Mouse (Mus musculus) intestine, embryonic 15.5 days (tissue): ENCODE measurements around the gene Pnmal2. TPM values are rescaled to one million over a fixed set of nuclear protein-coding genes. Genes with fewer than 3 reads are reported as not detected.

Experiments
- ATAC-seq: fragments of 200-750 bp; cut with Nextera tagmentation; 2 replicates; pipeline ENCODE4 v1.8.0; 2017; ENCODE audit warnings: moderate TSS enrichment, moderate library complexity
- H3K27ac ChIP-seq: fragments of 300-500 bp; sonication (generic); 2 replicates; pipeline ENCODE4 v1.5.1; 2015; ENCODE audit warnings: mild to moderate bottlenecking, inconsistent platforms
- H3K27me3 ChIP-seq: fragments of 300-500 bp; sonication (generic); replicated peaks from 2 replicates; pipeline ENCODE4 v1.6.1; 2015; ENCODE audit warnings: inconsistent platforms
- H3K36me3 ChIP-seq: fragments of 300-500 bp; sonication (generic); 2 replicates; pipeline ENCODE4 v1.6.1; 2015; ENCODE audit warnings: inconsistent platforms
- H3K4me1 ChIP-seq: fragments of 300-500 bp; sonication (generic); replicated peaks from 2 replicates; pipeline ENCODE4 v1.6.1; 2015; ENCODE audit warnings: inconsistent platforms
- H3K4me2 ChIP-seq: fragments of 300-500 bp; sonication (generic); replicated peaks from 2 replicates; pipeline ENCODE4 v1.6.1; 2015; ENCODE audit warnings: mild to moderate bottlenecking, inconsistent platforms
- H3K4me3 ChIP-seq: fragments of 300-500 bp; sonication (generic); replicated peaks from 2 replicates; pipeline ENCODE4 v1.5.1; 2015; ENCODE audit warnings: inconsistent platforms
- H3K9ac ChIP-seq: fragments of 300-500 bp; sonication (generic); 2 replicates; pipeline ENCODE4 v1.6.1; 2015; ENCODE audit warnings: inconsistent platforms
- H3K9me3 ChIP-seq: fragments of 300-500 bp; sonication (generic); 2 replicates; pipeline ENCODE4 v1.6.1; 2016; ENCODE audit warnings: inconsistent platforms
- WGBS: fragments of 180-500 bp; shearing (Covaris S2); methylation state at CpG from one replicate; pipeline ENCODE4 v1.1.7; 2015; 5-methylcytosine and 5-hydroxymethylcytosine counted together
- polyA plus RNA-seq: library from polyadenylated mRNA; unstranded; fragments of >200 nt; fragmentation: Nextera tagmentation; extraction: Ambion mirVana; gene quantifications from 2 replicates; pipeline ENCODE4 v1.2.1, GENCODE M21; 2015

The Pnmal2 gene
- polyA plus RNA-seq, 1 experiment from 2014 or later = 8.1 TPM

- no peak for ATAC-seq
- Histone ChIP-seq H3K27ac (no peak overlapping the region), H3K9me3 (no peaks in the 10 kb centered on the region), H3K36me3 (peaks cover 10% of the 10 kb centered on the region), H3K4me2 (peak overlapping the region; percentile 37), H3K4me3 (no peak overlapping the region), H3K9ac (no peak overlapping the region), H3K27me3 (no peaks in the 10 kb centered on the region), H3K4me1 (peaks cover 47% of the 10 kb centered on the region)
- whole genome bisulfite sequencing = 29% methylated on average over 10 of the region's 10 CpGs
Observed at GRCm38 (mm10) chr7:16909909-16910308, 34.6 kb upstream of the Pnmal2 start.

GRCm38 (mm10) chr7:16911904-16912303 lies 32.6 kb upstream of the Pnmal2 start:
- no peaks in the 10 kb centered on the region for H3K9me3 ChIP-seq
- H3K4me2 ChIP-seq = no peak overlapping the region
- peaks cover 31% of the 10 kb centered on the region for H3K4me1 ChIP-seq
- H3K9ac ChIP-seq = no peak overlapping the region
- 84% methylated on average over 3 of the region's 3 CpGs for WGBS
- ATAC-seq = no peak
- H3K4me3 ChIP-seq = no peak overlapping the region
- peaks cover 29% of the 10 kb centered on the region for H3K36me3 ChIP-seq
- no peaks in the 10 kb centered on the region for H3K27me3 ChIP-seq
- no peak overlapping the region for H3K27ac ChIP-seq

DNA sequence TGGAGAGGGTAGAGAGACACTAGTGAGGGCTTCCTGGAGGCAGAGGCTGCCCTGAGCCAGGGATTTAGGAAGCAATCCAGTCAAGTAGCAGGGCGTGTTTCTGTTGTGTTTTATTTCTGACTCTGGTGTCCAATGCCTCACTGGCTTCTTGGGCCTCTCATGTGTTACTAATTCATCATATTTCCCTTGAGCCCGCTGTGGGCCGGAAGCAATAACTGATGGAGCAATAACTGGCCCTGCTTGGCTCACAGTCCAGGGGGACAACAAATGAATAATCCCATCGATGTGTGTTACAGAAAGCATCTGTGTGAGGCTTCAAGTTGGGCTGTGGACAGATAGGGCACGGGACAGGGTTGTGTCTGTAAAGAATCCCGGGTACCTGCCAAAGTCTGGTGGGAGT lies 32.1 kb upstream of the Pnmal2 start:
- Histone ChIP-seq H3K27me3 (no peaks in the 10 kb centered on the region), H3K4me1 (peaks cover 26% of the 10 kb centered on the region), H3K9ac (no peak overlapping the region), H3K4me3 (no peak overlapping the region), H3K4me2 (no peak overlapping the region), H3K9me3 (no peaks in the 10 kb centered on the region), H3K27ac (no peak overlapping the region), H3K36me3 (peaks cover 33% of the 10 kb centered on the region)
- WGBS = 57% methylated on average over 6 of the region's 6 CpGs
- ATAC-seq = no peak

DNA sequence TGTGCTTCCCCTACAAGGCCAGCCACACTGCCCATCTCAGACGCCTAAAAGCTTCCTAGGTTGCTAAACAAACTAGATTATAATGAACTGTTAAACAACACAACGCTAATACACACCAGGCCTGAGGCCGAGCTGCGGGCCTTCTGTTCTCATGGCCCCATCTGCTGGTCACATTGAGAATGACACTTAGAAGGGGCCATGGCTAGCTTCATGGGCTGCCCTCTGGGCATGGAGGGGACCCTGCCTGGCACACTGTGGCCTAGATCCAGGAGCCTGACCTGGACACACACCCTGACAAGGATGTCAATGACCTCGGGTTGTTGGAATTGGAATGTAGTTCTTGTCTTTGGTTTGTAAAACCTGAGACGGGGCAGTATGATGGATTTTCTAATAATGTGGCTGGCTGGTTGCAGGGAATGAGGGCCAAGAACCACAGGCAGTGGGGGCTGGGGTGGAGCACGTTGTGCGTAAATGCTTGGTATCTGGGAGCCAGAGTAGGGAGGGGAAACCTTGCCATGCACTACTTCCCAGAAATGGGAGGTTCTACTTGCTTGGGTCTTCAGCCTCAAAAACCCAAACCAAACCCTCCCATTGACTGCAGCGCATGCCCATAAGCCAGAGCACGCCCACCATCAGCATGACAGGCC lies 30.6 kb upstream of the Pnmal2 start:
- peaks cover 15% of the 10 kb centered on the region for H3K4me1 ChIP-seq
- H3K27me3 ChIP-seq = no peaks in the 10 kb centered on the region
- peaks cover 47% of the 10 kb centered on the region for H3K36me3 ChIP-seq
- H3K4me3 ChIP-seq = no peak overlapping the region
- no peaks in the 10 kb centered on the region for H3K9me3 ChIP-seq
- no peak overlapping the region for H3K27ac ChIP-seq
- no peak overlapping the region for H3K4me2 ChIP-seq
- no peak overlapping the region for H3K9ac ChIP-seq
- peak; percentile 73 for ATAC-seq
- 35% methylated on average over 10 of the region's 10 CpGs for WGBS

DNA sequence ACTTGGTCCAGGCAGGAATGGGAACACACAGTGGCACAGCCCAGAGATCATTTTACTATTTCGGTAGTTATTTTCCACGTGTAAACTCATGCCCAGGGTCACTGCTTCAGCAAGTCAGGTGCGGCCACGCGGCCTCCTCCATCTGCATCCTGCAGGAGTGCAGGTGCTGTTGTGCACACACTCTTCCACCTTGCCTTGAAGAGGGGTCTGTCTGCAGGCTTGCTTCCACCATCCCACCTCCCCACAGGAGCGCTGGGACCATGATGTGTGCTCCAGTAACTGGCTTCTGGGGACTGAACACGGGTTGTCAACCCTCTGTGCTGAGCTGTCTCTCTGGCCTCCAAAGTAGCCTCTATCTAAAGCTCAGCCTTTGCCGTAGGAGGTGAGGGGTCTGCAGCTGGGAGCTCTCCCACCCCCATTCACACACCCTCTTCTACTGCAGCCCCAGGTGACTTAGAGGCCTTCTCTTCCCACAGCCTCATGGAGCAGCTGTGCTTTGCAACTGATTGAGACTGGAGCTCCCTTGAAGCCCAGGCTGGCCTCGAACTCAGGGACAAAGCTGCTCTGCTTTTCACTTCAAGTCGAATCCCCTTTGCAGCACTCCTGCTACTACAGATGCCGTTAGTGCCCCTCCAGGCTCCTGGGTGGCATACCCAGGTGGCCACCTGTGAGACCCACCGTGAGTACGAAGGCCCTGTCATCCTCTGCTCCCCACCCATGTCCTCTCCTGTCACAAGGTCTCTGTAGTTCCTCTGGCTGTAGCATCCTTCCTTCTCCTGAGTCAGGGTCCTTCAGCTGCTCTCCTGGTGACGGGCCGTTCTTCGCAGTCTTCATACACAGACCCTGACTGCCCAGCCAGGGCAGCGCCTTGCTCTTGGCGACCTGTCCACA lies 29.8 kb upstream of the Pnmal2 start:
- no peak overlapping the region for H3K4me2 ChIP-seq
- H3K9me3 ChIP-seq = no peaks in the 10 kb centered on the region
- no peak overlapping the region for H3K4me3 ChIP-seq
- WGBS = 80% methylated on average over 18 of the region's 18 CpGs
- peaks cover 15% of the 10 kb centered on the region for H3K4me1 ChIP-seq
- peaks cover 47% of the 10 kb centered on the region for H3K36me3 ChIP-seq
- H3K9ac ChIP-seq = no peak overlapping the region
- no peak; the same call in 1 of the 2 replicates for ATAC-seq
- no peak overlapping the region for H3K27ac ChIP-seq
- no peaks in the 10 kb centered on the region for H3K27me3 ChIP-seq

GRCm38 (mm10) chr7:16915461-16916340 lies 28.8 kb upstream of the Pnmal2 start:
- ATAC-seq = no peak
- H3K9me3 ChIP-seq = no peaks in the 10 kb centered on the region
- WGBS = 93% methylated on average over 32 of the region's 32 CpGs
- no peaks in the 10 kb centered on the region for H3K27me3 ChIP-seq
- no peak overlapping the region for H3K4me2 ChIP-seq
- H3K9ac ChIP-seq = no peak overlapping the region
- H3K4me3 ChIP-seq = no peak overlapping the region
- peaks cover 20% of the 10 kb centered on the region for H3K4me1 ChIP-seq
- peaks cover 47% of the 10 kb centered on the region for H3K36me3 ChIP-seq
- H3K27ac ChIP-seq = no peak overlapping the region

GRCm38 (mm10) chr7:16916342-16917265 lies 27.9 kb upstream of the Pnmal2 start:
- Histone ChIP-seq H3K27ac (no peak overlapping the region), H3K9ac (no peak overlapping the region), H3K4me1 (peaks cover 29% of the 10 kb centered on the region), H3K4me2 (no peak overlapping the region), H3K36me3 (peaks cover 47% of the 10 kb centered on the region), H3K9me3 (no peaks in the 10 kb centered on the region), H3K4me3 (no peak overlapping the region), H3K27me3 (no peaks in the 10 kb centered on the region)
- WGBS = 77% methylated on average over 30 of the region's 30 CpGs
- no peak for ATAC-seq

- H3K9me3 ChIP-seq = no peaks in the 10 kb centered on the region
- H3K4me3 ChIP-seq = no peak overlapping the region
- H3K9ac ChIP-seq = no peak overlapping the region
- no peak for ATAC-seq
- no peak overlapping the region for H3K27ac ChIP-seq
- peaks cover 34% of the 10 kb centered on the region for H3K4me1 ChIP-seq
- H3K27me3 ChIP-seq = no peaks in the 10 kb centered on the region
- WGBS = 75% methylated on average over 11 of the region's 11 CpGs
- no peak overlapping the region for H3K4me2 ChIP-seq
- H3K36me3 ChIP-seq = peaks cover 47% of the 10 kb centered on the region
Observed at GRCm38 (mm10) chr7:16917447-16917846, 27.0 kb upstream of the Pnmal2 start.

DNA sequence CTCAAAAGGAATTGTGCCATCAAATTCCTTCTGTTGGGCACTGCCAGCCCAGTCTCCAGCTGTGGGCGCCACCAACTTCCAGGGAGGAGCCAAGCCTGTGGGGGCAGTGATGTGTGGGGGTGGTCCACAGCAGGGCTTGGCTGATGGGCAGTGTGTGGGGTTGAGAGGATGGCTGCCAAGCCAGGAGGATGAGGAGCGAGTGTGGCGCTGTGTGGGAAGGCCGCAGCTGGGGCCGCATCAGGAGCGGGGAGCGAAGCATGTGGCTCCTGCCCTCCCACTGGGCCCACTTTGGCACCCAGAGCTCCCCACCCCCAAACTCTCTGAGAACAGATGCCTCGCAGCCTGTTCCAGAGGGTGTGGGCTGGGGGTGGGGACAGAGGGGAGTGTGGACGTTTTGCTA lies 26.5 kb upstream of the Pnmal2 start:
- ATAC-seq = no peak
- peaks cover 36% of the 10 kb centered on the region for H3K4me1 ChIP-seq
- H3K4me2 ChIP-seq = no peak overlapping the region
- no peaks in the 10 kb centered on the region for H3K9me3 ChIP-seq
- no peak overlapping the region for H3K9ac ChIP-seq
- no peak overlapping the region for H3K27ac ChIP-seq
- H3K36me3 ChIP-seq = peaks cover 47% of the 10 kb centered on the region
- 79% methylated on average over 9 of the region's 9 CpGs for WGBS
- no peak overlapping the region for H3K4me3 ChIP-seq
- H3K27me3 ChIP-seq = no peaks in the 10 kb centered on the region

DNA sequence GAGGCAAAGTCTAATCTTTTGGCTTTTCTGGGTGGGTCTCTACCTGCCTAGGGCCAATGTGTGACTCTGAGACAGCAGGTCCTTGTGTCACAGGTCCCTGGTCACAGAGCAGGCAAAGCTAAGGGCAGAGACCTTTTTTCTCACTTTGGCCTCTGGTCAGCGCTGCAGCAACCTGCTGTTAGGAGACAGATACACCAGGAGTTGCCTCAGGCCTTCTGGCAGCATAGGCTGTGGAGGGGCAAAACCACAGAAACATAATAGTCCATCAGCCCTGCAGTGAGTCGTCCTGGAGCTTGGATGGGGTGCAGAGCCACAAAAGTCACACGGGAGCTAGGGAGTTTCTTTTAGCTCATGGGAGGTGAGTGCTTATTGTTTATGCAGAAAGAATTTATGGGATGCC lies 25.8 kb upstream of the Pnmal2 start:
- Histone ChIP-seq H3K4me2 (no peak overlapping the region), H3K4me1 (peaks cover 36% of the 10 kb centered on the region), H3K27ac (no peak overlapping the region), H3K9me3 (no peaks in the 10 kb centered on the region), H3K36me3 (peaks cover 47% of the 10 kb centered on the region), H3K9ac (peak overlapping the region; percentile 1; the same call in 1 of the 2 replicates), H3K4me3 (no peak overlapping the region), H3K27me3 (no peaks in the 10 kb centered on the region)
- ATAC-seq = no peak
- WGBS = 68% methylated on average over 3 of the region's 3 CpGs

- no peaks in the 10 kb centered on the region for H3K27me3 ChIP-seq
- peak overlapping the region; percentile 34; the same call in 1 of the 2 replicates for H3K9ac ChIP-seq
- H3K4me1 ChIP-seq = peaks cover 36% of the 10 kb centered on the region
- H3K4me2 ChIP-seq = peak overlapping the region; percentile 30
- no peak for ATAC-seq
- WGBS = 71% methylated on average over 13 of the region's 13 CpGs
- H3K9me3 ChIP-seq = no peaks in the 10 kb centered on the region
- no peak overlapping the region for H3K27ac ChIP-seq
- peaks cover 40% of the 10 kb centered on the region for H3K36me3 ChIP-seq
- 0 out of 2 replicates have a peak overlapping the region, but pooled peaks have one; percentile 2 for H3K4me3 ChIP-seq
Observed at GRCm38 (mm10) chr7:16919395-16920149, 24.9 kb upstream of the Pnmal2 start.
